9 mouse cellular contexts compared by ENCODE assay signal in the genomic region with DNA sequence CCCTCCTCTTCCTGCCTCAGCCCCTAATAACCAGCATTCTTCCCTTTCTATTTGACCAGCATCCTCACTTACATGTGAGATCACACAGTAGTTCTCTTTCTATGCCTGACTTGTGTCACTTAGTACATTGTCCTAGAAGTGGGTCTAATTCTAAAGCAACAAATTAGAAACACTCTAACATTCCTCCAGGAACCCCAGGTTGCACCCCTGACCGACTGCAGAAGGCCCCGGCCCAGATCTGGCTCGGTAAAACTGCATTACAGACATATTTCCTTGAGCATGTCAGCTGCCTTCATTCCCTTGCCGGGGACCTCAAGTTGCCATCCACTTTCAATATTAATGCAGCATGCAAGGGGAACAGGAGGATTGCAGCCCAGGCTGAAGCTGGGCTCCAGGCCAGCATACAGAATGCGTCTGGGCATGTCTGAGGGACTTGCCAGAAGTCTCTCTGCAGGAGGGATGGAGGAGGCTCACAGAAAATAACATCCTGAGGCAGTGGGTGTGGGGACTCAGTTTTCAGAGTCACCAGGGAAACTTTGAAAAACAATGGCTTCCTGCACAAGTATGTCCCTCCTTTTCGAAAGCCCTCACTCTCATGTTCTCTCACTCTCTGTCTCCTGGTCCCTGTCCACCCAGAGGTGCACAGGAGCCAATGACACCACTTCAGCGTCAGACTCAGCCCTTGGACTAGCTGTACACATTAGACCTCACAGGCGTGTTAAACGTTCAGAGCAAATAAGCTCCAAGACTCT. TPM values are rescaled to one million over a fixed set of nuclear protein-coding genes. Genes with fewer than 3 reads are reported as not detected.
DNase-seq lines count a peak whose midpoint lies in the region; ATAC-seq lines count a peak whose summit lies in the region.
"Had no signal": no experiment of that assay in that cellular context is flagged by ENCODE, and none has a peak within 500 bp of the region (broad histone marks: within the 10 kb centered on the region; RNA-seq: fewer than 3 reads in every experiment).

No protein-coding gene starts in this region.

- peak; percentile 92 for ATAC-seq in embryonic facial prominence, embryonic 14.5 days (ENCODE audit: low read depth)
- ATAC-seq in lung, embryonic 15.5 days (ENCODE audit: borderline replicate concordance, extremely low read depth, low FRiP score, low TSS enrichment), result peak; percentile 87

- H3K9ac ChIP-seq in embryonic facial prominence, embryonic 14.5 days (ENCODE audit: low read depth, low read length), result no peak overlapping the region
- no peak overlapping the region; the same call in 1 of the 2 replicates for H3K9ac ChIP-seq in lung, embryonic 15.5 days

- peak; percentile 38 to 50 for DNase-seq in CD8-positive naive resting alpha-beta T cell, adult 2 months (ENCODE audit: low read depth in 2 of 2, low spot score in 2 of 2)
- DNase-seq in ZHBTc4 (ENCODE audit: low read depth, low spot score), result peak; percentile 85
- DNase-seq in embryonic facial prominence, embryonic 14.5 days (ENCODE audit: low spot score), result peak; percentile 95
- DNase-seq in heart, adult 8-10 months (ENCODE audit: low spot score), result peak; percentile 58
- DNase-seq in kidney, adult 9 months, result peak; percentile 41
- peak; percentile 66 to 79 for DNase-seq in right cerebral cortex, adult 2 months (ENCODE audit: low spot score in 2 of 2)
- no peak for DNase-seq in retina, embryonic 14.5 days (ENCODE audit: low spot score)

- H3K4me1 ChIP-seq in embryonic facial prominence, embryonic 14.5 days (ENCODE audit: control insufficient read depth, insufficient read depth, low read length), result peaks cover 13% of the 10 kb centered on the region
- H3K4me1 ChIP-seq in lung, embryonic 15.5 days, result peaks cover 21% of the 10 kb centered on the region

- H3K36me3 ChIP-seq in embryonic facial prominence, embryonic 14.5 days (ENCODE audit: control insufficient read depth, insufficient read depth, low read length), result no peaks in the 10 kb centered on the region
- H3K36me3 ChIP-seq in lung, embryonic 15.5 days, result no peaks in the 10 kb centered on the region

- no peak overlapping the region for H3K4me3 ChIP-seq in embryonic facial prominence, embryonic 14.5 days (ENCODE audit: low read depth, low read length)
- H3K4me3 ChIP-seq in lung, embryonic 15.5 days, result no peak overlapping the region

- peak overlapping the region; percentile 13 for H3K4me2 ChIP-seq in embryonic facial prominence, embryonic 14.5 days (ENCODE audit: low read depth, low read length)
- H3K4me2 ChIP-seq in lung, embryonic 15.5 days, result peak overlapping the region; percentile 16; the same call in 1 of the 2 replicates

- no peaks in the 10 kb centered on the region for H3K27me3 ChIP-seq in embryonic facial prominence, embryonic 14.5 days (replicated peaks; ENCODE audit: control insufficient read depth, insufficient read depth, low read length)
- H3K27me3 ChIP-seq in lung, embryonic 15.5 days, result no peaks in the 10 kb centered on the region

- H3K9me3 ChIP-seq in embryonic facial prominence, embryonic 14.5 days (ENCODE audit: control insufficient read depth, low read length), result no peaks in the 10 kb centered on the region
- no peaks in the 10 kb centered on the region for H3K9me3 ChIP-seq in lung, embryonic 15.5 days

- WGBS in embryonic facial prominence, embryonic 14.5 days, result 15% methylated on average over 9 of the region's 9 CpGs
- 19% methylated on average over 9 of the region's 9 CpGs for WGBS in lung, embryonic 15.5 days

- H3K27ac ChIP-seq in embryonic facial prominence, embryonic 14.5 days (replicated peaks; ENCODE audit: low read depth, low read length), result peak overlapping the region; percentile 84
- peak overlapping the region; percentile 88 for H3K27ac ChIP-seq in lung, embryonic 15.5 days

RNA-seq across cellular contexts. Expression of gene Gm11084, which starts 9.0 kb away (rescaled TPM):
- polyA plus RNA-seq in embryonic facial prominence, embryonic 14.5 days (2014; fragmentation: Nextera tagmentation; extraction: Ambion mirVana), result not detected in 2 replicates
- total RNA-seq in heart, adult 8-10 months (2022), result not detected
- not detected in 2 replicates for polyA plus RNA-seq in lung, embryonic 15.5 days (2015; fragmentation: Nextera tagmentation; extraction: Ambion mirVana)
- total RNA-seq: left cerebral cortex, adult 8-10 months had no signal

RNA-seq across cellular contexts. Expression of gene Sp3, which starts 15.3 kb away (rescaled TPM):
- 68.8 and 69.2 TPM in 2 replicates for polyA plus RNA-seq in embryonic facial prominence, embryonic 14.5 days (2014; fragmentation: Nextera tagmentation; extraction: Ambion mirVana)
- 10 to 100 TPM; 31.0 to 34.0 (median 32.0) TPM for total RNA-seq in heart, adult 8-10 months (2022)
- polyA plus RNA-seq in lung, embryonic 15.5 days (2015; fragmentation: Nextera tagmentation; extraction: Ambion mirVana), result 57.5 and 59.1 TPM in 2 replicates
